Mouse (Mus musculus): ENCODE results near the gene H1foo. TPM values are rescaled to one million over a fixed set of nuclear protein-coding genes. Genes with fewer than 3 reads are reported as not detected.

Gene H1foo
- not detected in 2 replicates for polyA plus RNA-seq (2014; fragmentation: Nextera tagmentation; extraction: Ambion mirVana)

GRCm38 (mm10) chr6:115944638-115945037, at the start of gene H1foo:
Gene H1foo, plus strand, starts transcription at chr6:115944938.
- Histone ChIP-seq H3K4me2 (ENCODE audit: low read depth, low read length) (no peak within 1 kb of the TSS), H3K9ac (replicated peaks; ENCODE audit: low read length) (no peak within 1 kb of the TSS), H3K36me3 (replicated peaks; ENCODE audit: control insufficient read depth, insufficient read depth, low read depth, low read length) (no peaks in the 10 kb centered on the region), H3K27me3 (ENCODE audit: control insufficient read depth, insufficient read depth, low read length) (no peaks in the 10 kb centered on the region), H3K4me1 (ENCODE audit: control insufficient read depth, insufficient read depth, low read length) (no peaks in the 10 kb centered on the region), H3K4me3 (ENCODE audit: low read depth, low read length) (no peak within 1 kb of the TSS), H3K9me3 (replicated peaks; ENCODE audit: control insufficient read depth, low read length) (no peaks in the 10 kb centered on the region), H3K27ac (replicated peaks; ENCODE audit: low read depth, low read length) (no peak within 1 kb of the TSS)
- no peak for ATAC-seq (replicated peaks; ENCODE audit: insufficient number of reproducible peaks, low FRiP score, low TSS enrichment, low read depth)
- 74% methylated on average over 5 of the region's 5 CpGs for WGBS
- no peak for DNase-seq (ENCODE audit: low spot score)

- no peaks in the 10 kb centered on the region for H3K9me3 ChIP-seq (replicated peaks; ENCODE audit: control insufficient read depth, low read length)
- H3K9ac ChIP-seq (replicated peaks; ENCODE audit: low read length), result no peak overlapping the region
- ATAC-seq (replicated peaks; ENCODE audit: insufficient number of reproducible peaks, low FRiP score, low TSS enrichment, low read depth), result no peak
- no peaks in the 10 kb centered on the region for H3K4me1 ChIP-seq (ENCODE audit: control insufficient read depth, insufficient read depth, low read length)
- no peaks in the 10 kb centered on the region; the same call in 1 of the 2 replicates for H3K36me3 ChIP-seq (replicated peaks; ENCODE audit: control insufficient read depth, insufficient read depth, low read depth, low read length)
- WGBS, result 76% methylated on average over 1 of the region's 1 CpGs
- no peak overlapping the region for H3K27ac ChIP-seq (replicated peaks; ENCODE audit: low read depth, low read length)
- H3K27me3 ChIP-seq (ENCODE audit: control insufficient read depth, insufficient read depth, low read length), result no peaks in the 10 kb centered on the region
- DNase-seq (ENCODE audit: low spot score), result no peak
- H3K4me3 ChIP-seq (ENCODE audit: low read depth, low read length), result no peak overlapping the region
- H3K4me2 ChIP-seq (ENCODE audit: low read depth, low read length), result no peak overlapping the region
Observed at GRCm38 (mm10) chr6:115896346-115896745, 48.4 kb upstream of the H1foo start.

- Histone ChIP-seq H3K36me3 (replicated peaks; ENCODE audit: control insufficient read depth, insufficient read depth, low read depth, low read length) (no peaks in the 10 kb centered on the region), H3K27ac (replicated peaks; ENCODE audit: low read depth, low read length) (no peak overlapping the region), H3K9me3 (replicated peaks; ENCODE audit: control insufficient read depth, low read length) (no peaks in the 10 kb centered on the region), H3K4me2 (ENCODE audit: low read depth, low read length) (no peak overlapping the region), H3K9ac (replicated peaks; ENCODE audit: low read length) (no peak overlapping the region), H3K27me3 (ENCODE audit: control insufficient read depth, insufficient read depth, low read length) (no peaks in the 10 kb centered on the region), H3K4me1 (ENCODE audit: control insufficient read depth, insufficient read depth, low read length) (peaks cover 3% of the 10 kb centered on the region; the same call in 1 of the 2 replicates), H3K4me3 (ENCODE audit: low read depth, low read length) (no peak overlapping the region)
- ATAC-seq (replicated peaks; ENCODE audit: insufficient number of reproducible peaks, low FRiP score, low TSS enrichment, low read depth) (no peak), DNase-seq (ENCODE audit: low spot score) (no peak)
- 79% methylated on average over 4 of the region's 4 CpGs for WGBS
Observed at GRCm38 (mm10) chr6:115897117-115897516, 47.6 kb upstream of the H1foo start.

GRCm38 (mm10) chr6:115897926-115898520, 46.7 kb upstream of the H1foo start:
- H3K27ac ChIP-seq (replicated peaks; ENCODE audit: low read depth, low read length), result no peak overlapping the region
- H3K9ac ChIP-seq (replicated peaks; ENCODE audit: low read length), result no peak overlapping the region
- no peaks in the 10 kb centered on the region; the same call in 1 of the 2 replicates for H3K36me3 ChIP-seq (replicated peaks; ENCODE audit: control insufficient read depth, insufficient read depth, low read depth, low read length)
- no peak overlapping the region for H3K4me3 ChIP-seq (ENCODE audit: low read depth, low read length)
- no peak overlapping the region for H3K4me2 ChIP-seq (ENCODE audit: low read depth, low read length)
- DNase-seq (ENCODE audit: low spot score) (no peak), ATAC-seq (replicated peaks; ENCODE audit: insufficient number of reproducible peaks, low FRiP score, low TSS enrichment, low read depth) (no peak)
- H3K9me3 ChIP-seq (replicated peaks; ENCODE audit: control insufficient read depth, low read length), result no peaks in the 10 kb centered on the region
- peaks cover 3% of the 10 kb centered on the region; the same call in 1 of the 2 replicates for H3K4me1 ChIP-seq (ENCODE audit: control insufficient read depth, insufficient read depth, low read length)
- no peaks in the 10 kb centered on the region for H3K27me3 ChIP-seq (ENCODE audit: control insufficient read depth, insufficient read depth, low read length)
- 64% methylated on average over 7 of the region's 7 CpGs for WGBS

- no peak overlapping the region for H3K4me3 ChIP-seq (ENCODE audit: low read depth, low read length)
- H3K27ac ChIP-seq (replicated peaks; ENCODE audit: low read depth, low read length), result no peak overlapping the region
- no peaks in the 10 kb centered on the region for H3K9me3 ChIP-seq (replicated peaks; ENCODE audit: control insufficient read depth, low read length)
- H3K9ac ChIP-seq (replicated peaks; ENCODE audit: low read length), result no peak overlapping the region
- no peaks in the 10 kb centered on the region; the same call in 1 of the 2 replicates for H3K36me3 ChIP-seq (replicated peaks; ENCODE audit: control insufficient read depth, insufficient read depth, low read depth, low read length)
- no peak overlapping the region for H3K4me2 ChIP-seq (ENCODE audit: low read depth, low read length)
- H3K4me1 ChIP-seq (ENCODE audit: control insufficient read depth, insufficient read depth, low read length), result peaks cover 3% of the 10 kb centered on the region; the same call in 1 of the 2 replicates
- DNase-seq (ENCODE audit: low spot score) (peak; percentile 72), ATAC-seq (replicated peaks; ENCODE audit: insufficient number of reproducible peaks, low FRiP score, low TSS enrichment, low read depth) (no peak)
- 39% methylated on average over 3 of the region's 3 CpGs for WGBS
- H3K27me3 ChIP-seq (ENCODE audit: control insufficient read depth, insufficient read depth, low read length), result no peaks in the 10 kb centered on the region
Observed at GRCm38 (mm10) chr6:115901062-115901461, 43.7 kb upstream of the H1foo start.

GRCm38 (mm10) chr6:115901489-115901931, 43.2 kb upstream of the H1foo start:
- H3K9ac ChIP-seq (replicated peaks; ENCODE audit: low read length), result no peak overlapping the region
- no peak overlapping the region for H3K27ac ChIP-seq (replicated peaks; ENCODE audit: low read depth, low read length)
- H3K4me1 ChIP-seq (ENCODE audit: control insufficient read depth, insufficient read depth, low read length), result peaks cover 3% of the 10 kb centered on the region; the same call in 1 of the 2 replicates
- DNase-seq (ENCODE audit: low spot score) (no peak), ATAC-seq (replicated peaks; ENCODE audit: insufficient number of reproducible peaks, low FRiP score, low TSS enrichment, low read depth) (no peak)
- H3K36me3 ChIP-seq (replicated peaks; ENCODE audit: control insufficient read depth, insufficient read depth, low read depth, low read length), result no peaks in the 10 kb centered on the region; the same call in 1 of the 2 replicates
- no peak overlapping the region for H3K4me2 ChIP-seq (ENCODE audit: low read depth, low read length)
- H3K4me3 ChIP-seq (ENCODE audit: low read depth, low read length), result no peak overlapping the region
- 60% methylated on average over 8 of the region's 8 CpGs for whole genome bisulfite sequencing
- H3K9me3 ChIP-seq (replicated peaks; ENCODE audit: control insufficient read depth, low read length), result no peaks in the 10 kb centered on the region
- H3K27me3 ChIP-seq (ENCODE audit: control insufficient read depth, insufficient read depth, low read length), result no peaks in the 10 kb centered on the region

GRCm38 (mm10) chr6:115902545-115902944, 42.2 kb upstream of the H1foo start:
- H3K36me3 ChIP-seq (replicated peaks; ENCODE audit: control insufficient read depth, insufficient read depth, low read depth, low read length), result no peaks in the 10 kb centered on the region; the same call in none of the 2 replicates
- WGBS, result 87% methylated on average over 3 of the region's 3 CpGs
- no peak overlapping the region for H3K4me2 ChIP-seq (ENCODE audit: low read depth, low read length)
- no peak overlapping the region for H3K9ac ChIP-seq (replicated peaks; ENCODE audit: low read length)
- no peak overlapping the region for H3K4me3 ChIP-seq (ENCODE audit: low read depth, low read length)
- no peaks in the 10 kb centered on the region for H3K9me3 ChIP-seq (replicated peaks; ENCODE audit: control insufficient read depth, low read length)
- no peaks in the 10 kb centered on the region for H3K27me3 ChIP-seq (ENCODE audit: control insufficient read depth, insufficient read depth, low read length)
- ATAC-seq (replicated peaks; ENCODE audit: insufficient number of reproducible peaks, low FRiP score, low TSS enrichment, low read depth), result no peak
- H3K27ac ChIP-seq (replicated peaks; ENCODE audit: low read depth, low read length), result no peak overlapping the region
- DNase-seq (ENCODE audit: low spot score), result no peak
- H3K4me1 ChIP-seq (ENCODE audit: control insufficient read depth, insufficient read depth, low read length), result peaks cover 3% of the 10 kb centered on the region; the same call in 1 of the 2 replicates

GRCm38 (mm10) chr6:115905568-115905967, 39.2 kb upstream of the H1foo start:
- Histone ChIP-seq H3K9ac (replicated peaks; ENCODE audit: low read length) (no peak overlapping the region), H3K9me3 (replicated peaks; ENCODE audit: control insufficient read depth, low read length) (no peaks in the 10 kb centered on the region), H3K27me3 (ENCODE audit: control insufficient read depth, insufficient read depth, low read length) (no peaks in the 10 kb centered on the region), H3K27ac (replicated peaks; ENCODE audit: low read depth, low read length) (no peak overlapping the region), H3K36me3 (replicated peaks; ENCODE audit: control insufficient read depth, insufficient read depth, low read depth, low read length) (no peaks in the 10 kb centered on the region; the same call in none of the 2 replicates), H3K4me3 (ENCODE audit: low read depth, low read length) (no peak overlapping the region), H3K4me1 (ENCODE audit: control insufficient read depth, insufficient read depth, low read length) (peaks cover 3% of the 10 kb centered on the region; the same call in 1 of the 2 replicates), H3K4me2 (ENCODE audit: low read depth, low read length) (no peak overlapping the region)
- WGBS, result 91% methylated on average over 6 of the region's 6 CpGs
- DNase-seq (ENCODE audit: low spot score) (no peak), ATAC-seq (replicated peaks; ENCODE audit: insufficient number of reproducible peaks, low FRiP score, low TSS enrichment, low read depth) (no peak)
